ENCODE assay signal across 8 mouse cellular contexts in the genomic region with DNA sequence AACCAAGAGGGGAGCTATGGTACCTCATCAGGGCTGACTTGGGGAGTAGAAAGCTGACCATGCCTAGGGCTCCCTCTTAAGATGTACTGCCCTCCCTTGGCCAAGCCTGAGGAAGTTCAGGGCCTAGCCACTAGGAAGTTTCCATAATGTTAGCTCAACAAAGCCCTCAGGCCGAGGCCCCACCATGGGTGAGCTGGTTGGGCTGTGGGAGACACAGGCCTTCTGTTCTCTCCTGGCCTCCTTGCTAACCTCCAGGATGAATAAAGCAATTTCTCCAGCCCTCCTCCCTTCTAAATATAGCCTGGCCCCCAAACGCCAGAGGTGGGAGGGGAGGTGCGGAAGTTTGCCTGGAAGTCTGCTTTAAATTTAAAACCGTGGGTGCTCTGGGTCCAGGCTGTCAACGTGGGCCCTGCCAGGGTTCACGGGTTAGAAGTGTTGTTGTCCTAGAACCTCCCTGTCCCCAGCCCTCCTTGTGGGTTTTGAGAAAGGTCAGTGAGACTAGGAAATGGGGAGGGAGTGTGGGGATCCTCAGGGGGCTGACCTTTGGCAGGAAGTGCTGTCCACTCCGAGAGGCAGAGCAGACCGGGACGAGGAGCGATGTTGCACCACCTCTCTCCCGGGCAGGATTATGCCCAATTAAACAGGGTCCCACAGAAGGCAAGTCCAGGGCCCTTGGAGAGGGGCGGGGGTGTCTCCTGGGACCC. TPM values are rescaled to one million over a fixed set of nuclear protein-coding genes. Genes with fewer than 3 reads are reported as not detected.
DNase-seq lines count a peak whose midpoint lies in the region; ATAC-seq and TF ChIP-seq lines count a peak whose summit lies in the region.

No protein-coding gene starts in this region.

- TF ChIP-seq CTCF in gastrocnemius, adult 2 months (IDR thresholded peaks at IDR 0.05) = peak; percentile 9; the same call in 1 of the 2 replicates

- H3K36me3 ChIP-seq in forebrain, embryonic 14.5 days (ENCODE audit: control insufficient read depth, insufficient read depth, low read length) = no peaks in the 10 kb centered on the region
- no peaks in the 10 kb centered on the region for H3K36me3 ChIP-seq in midbrain, embryonic 14.5 days (ENCODE audit: control insufficient read depth, insufficient read depth, low read length)

- 24% methylated on average over 12 of the region's 12 CpGs for WGBS in forebrain, embryonic 14.5 days
- WGBS in midbrain, embryonic 14.5 days = 22% methylated on average over 12 of the region's 12 CpGs

- H3K27me3 ChIP-seq in forebrain, embryonic 14.5 days (replicated peaks; ENCODE audit: control insufficient read depth, insufficient read depth, low read length) = no peaks in the 10 kb centered on the region
- H3K27me3 ChIP-seq in midbrain, embryonic 14.5 days (ENCODE audit: control insufficient read depth, insufficient read depth, low read length) = no peaks in the 10 kb centered on the region

- no peak for DNase-seq in gastrocnemius, adult 2 months
- no peak for DNase-seq in gastrocnemius, adult 18-20 months (ENCODE audit: low spot score)
- DNase-seq in forebrain, embryonic 14.5 days (ENCODE audit: low spot score) = no peak
- peak; percentile 46 for DNase-seq in kidney, adult 9 months
- no peak for DNase-seq in midbrain, embryonic 14.5 days
- no peak for DNase-seq in right cerebral cortex, adult 18-20 months
- no peak for DNase-seq in thymus, adult 18-20 months
- no peak for DNase-seq in left cerebral cortex, postnatal 4 days

- H3K4me2 ChIP-seq in forebrain, embryonic 14.5 days (ENCODE audit: low read length) = peak overlapping the region; percentile 40
- peak overlapping the region; percentile 52 for H3K4me2 ChIP-seq in midbrain, embryonic 14.5 days (ENCODE audit: low read length)

- peak overlapping the region; percentile 65 for H3K4me3 ChIP-seq in gastrocnemius, adult 2 months
- H3K4me3 ChIP-seq in forebrain, embryonic 14.5 days (ENCODE audit: low read depth, low read length) = peak overlapping the region; percentile 20
- peak overlapping the region; percentile 22 for H3K4me3 ChIP-seq in midbrain, embryonic 14.5 days (replicated peaks; ENCODE audit: low read depth, low read length)

- peaks cover 18% of the 10 kb centered on the region for H3K4me1 ChIP-seq in forebrain, embryonic 14.5 days (ENCODE audit: control insufficient read depth, insufficient read depth, low read length)
- H3K4me1 ChIP-seq in midbrain, embryonic 14.5 days (ENCODE audit: control insufficient read depth, insufficient read depth, low read length) = peaks cover 19% of the 10 kb centered on the region; the same call in 1 of the 2 replicates

- H3K9me3 ChIP-seq in forebrain, embryonic 14.5 days (replicated peaks; ENCODE audit: control insufficient read depth, low read length) = no peaks in the 10 kb centered on the region
- no peaks in the 10 kb centered on the region for H3K9me3 ChIP-seq in midbrain, embryonic 14.5 days (ENCODE audit: control insufficient read depth, low read length)

- no peak for ATAC-seq in forebrain, embryonic 14.5 days
- ATAC-seq in midbrain, embryonic 14.5 days (ENCODE audit: low FRiP score, low TSS enrichment) = no peak

- intact Hi-C loops in gastrocnemius, adult 2 months (cut with DNase I) = loop anchor here (1.0 to 5.0 kb wide), 2 partner anchors 11 to 140 kb away; partner anchors contain the start of gene Amn
- intact Hi-C loops in left cerebral cortex, postnatal 4 days (cut with DNase I) = no loop called here

- peak overlapping the region; percentile 79 for H3K27ac ChIP-seq in gastrocnemius, adult 2 months
- no peak overlapping the region for H3K27ac ChIP-seq in forebrain, embryonic 14.5 days (ENCODE audit: low read depth, low read length)
- H3K27ac ChIP-seq in midbrain, embryonic 14.5 days (replicated peaks; ENCODE audit: low read depth, low read length) = no peak overlapping the region

- peak overlapping the region; percentile 46; the same call in 1 of the 2 replicates for H3K9ac ChIP-seq in forebrain, embryonic 14.5 days (ENCODE audit: low read length)
- H3K9ac ChIP-seq in midbrain, embryonic 14.5 days (replicated peaks; ENCODE audit: low read length) = peak overlapping the region; percentile 41; the same call in 1 of the 2 replicates

RNA-seq across cellular contexts. Expression of gene Exoc3l4, which starts 4.1 kb away (rescaled TPM):
- total RNA-seq in gastrocnemius, adult 2 months (2021) = 1 to 10 TPM in 1 of 2 experiments, under 1 TPM in 1; 0.56 to 1.5 TPM
- total RNA-seq in gastrocnemius, adult 18-20 months (2021) = 1 to 10 TPM; 2.0 to 3.4 TPM
- polyA plus RNA-seq in forebrain, embryonic 14.5 days (2014; fragmentation: Nextera tagmentation; extraction: Ambion mirVana) = 2.2 and 2.7 TPM in 2 replicates
- polyA plus RNA-seq in midbrain, embryonic 14.5 days (2014; fragmentation: Nextera tagmentation; extraction: Ambion mirVana) = 1.6 and 2.1 TPM in 2 replicates
- 1 to 10 TPM in 1 of 2 experiments, under 1 TPM in 1; 0.62 to 1.6 TPM for total RNA-seq in left cerebral cortex, postnatal 4 days (2021)

RNA-seq across cellular contexts. Expression of gene Lbhd2, which starts 6.1 kb away (rescaled TPM):
- not detected for total RNA-seq in gastrocnemius, adult 2 months (2021)
- total RNA-seq in gastrocnemius, adult 18-20 months (2021) = not detected
- 2.4 and 2.8 TPM in 2 replicates for polyA plus RNA-seq in forebrain, embryonic 14.5 days (2014; fragmentation: Nextera tagmentation; extraction: Ambion mirVana)
- polyA plus RNA-seq in midbrain, embryonic 14.5 days (2014; fragmentation: Nextera tagmentation; extraction: Ambion mirVana) = 2.0 and 3.3 TPM in 2 replicates
- total RNA-seq in left cerebral cortex, postnatal 4 days (2021) = 1 to 10 TPM; 1.4 to 4.0 TPM

RNA-seq across cellular contexts. Expression of gene Tnfaip2, which starts 29.5 kb away (rescaled TPM):
- 10 to 100 TPM; 29.1 to 54.8 TPM for total RNA-seq in gastrocnemius, adult 2 months (2021)
- total RNA-seq in gastrocnemius, adult 18-20 months (2021) = 10 to 100 TPM; 38.8 to 52.9 TPM
- 0.28 and 1.1 TPM in 2 replicates for polyA plus RNA-seq in forebrain, embryonic 14.5 days (2014; fragmentation: Nextera tagmentation; extraction: Ambion mirVana)
- polyA plus RNA-seq in midbrain, embryonic 14.5 days (2014; fragmentation: Nextera tagmentation; extraction: Ambion mirVana) = 0.28 and 0.82 TPM in 2 replicates
- total RNA-seq in left cerebral cortex, postnatal 4 days (2021) = under 1 TPM; 0.38 to 0.50 TPM

RNA-seq across cellular contexts. Expression of gene Cdc42bpb, which starts 35.2 kb away (rescaled TPM):
- 10 to 100 TPM; 16.3 to 24.3 TPM for total RNA-seq in gastrocnemius, adult 2 months (2021)
- 10 to 100 TPM; 17.3 to 21.2 TPM for total RNA-seq in gastrocnemius, adult 18-20 months (2021)
- 28.8 and 34.6 TPM in 2 replicates for polyA plus RNA-seq in forebrain, embryonic 14.5 days (2014; fragmentation: Nextera tagmentation; extraction: Ambion mirVana)
- polyA plus RNA-seq in midbrain, embryonic 14.5 days (2014; fragmentation: Nextera tagmentation; extraction: Ambion mirVana) = 47.8 and 54.6 TPM in 2 replicates
- total RNA-seq in left cerebral cortex, postnatal 4 days (2021) = 100 to 1,000 TPM; 153 to 168 TPM

Comparison
In these comparisons a context has a peak if more than half of its experiments do, and no peak if none do; other contexts are left out.
1. RNA of gene Tnfaip2, which starts 29.5 kb away (total RNA-seq): 29.1 to 54.8 TPM in gastrocnemius, adult 2 months and 38.8 to 52.9 TPM in gastrocnemius, adult 18-20 months; 0.38 to 0.50 TPM in left cerebral cortex, postnatal 4 days; every median in the first group is over 10 times any median in the second.
2. Peak in every context shown above with its lines, with median percentiles within 50 percentile points of each other: H3K4me3 ChIP-seq.